Mouse (Mus musculus) hindbrain, embryonic 13.5 days (tissue): ENCODE results near the gene Fes. TPM values are rescaled to one million over a fixed set of nuclear protein-coding genes. Genes with fewer than 3 reads are reported as not detected.

Source experiments
- ATAC-seq: fragments of 200-750 bp; cut with Nextera tagmentation; 2 replicates; pipeline ENCODE4 v1.8.0; 2017; ENCODE audit warnings: moderate TSS enrichment; ENCODE audit not compliant: low FRiP score
- H3K27ac ChIP-seq: fragments of 300-500 bp; sonication (generic); 2 replicates; pipeline ENCODE4 v1.5.1; 2015; ENCODE audit warnings: inconsistent platforms, mild to moderate bottlenecking, moderate library complexity
- H3K27me3 ChIP-seq: fragments of 300-500 bp; sonication (generic); 2 replicates; pipeline ENCODE4 v1.6.1; 2015; ENCODE audit warnings: mild to moderate bottlenecking, inconsistent platforms
- H3K36me3 ChIP-seq: fragments of 300-500 bp; sonication (generic); 2 replicates; pipeline ENCODE4 v1.6.1; 2015; ENCODE audit warnings: mild to moderate bottlenecking, inconsistent platforms
- H3K4me1 ChIP-seq: fragments of 300-500 bp; sonication (generic); replicated peaks from 2 replicates; pipeline ENCODE4 v1.6.1; 2015; ENCODE audit warnings: inconsistent platforms
- H3K4me2 ChIP-seq: fragments of 300-500 bp; sonication (generic); 2 replicates; pipeline ENCODE4 v1.6.1; 2015; ENCODE audit warnings: inconsistent platforms, mild to moderate bottlenecking, moderate library complexity
- H3K4me3 ChIP-seq: fragments of 300-500 bp; sonication (generic); 2 replicates; pipeline ENCODE4 v1.5.1; 2015; ENCODE audit warnings: mild to moderate bottlenecking, inconsistent platforms
- H3K9ac ChIP-seq: fragments of 300-500 bp; sonication (generic); 2 replicates; pipeline ENCODE4 v1.6.1; 2015; ENCODE audit warnings: mild to moderate bottlenecking, inconsistent platforms
- H3K9me3 ChIP-seq: fragments of 300-500 bp; sonication (generic); 2 replicates; pipeline ENCODE4 v1.6.1; 2016; ENCODE audit warnings: inconsistent platforms
- WGBS: fragments of 180-500 bp; shearing (Covaris S2); methylation state at CpG from one replicate; pipeline ENCODE4 v1.1.7; 2015; 5-methylcytosine and 5-hydroxymethylcytosine counted together
- polyA plus RNA-seq: library from polyadenylated mRNA; unstranded; fragments of >200 nt; fragmentation: Nextera tagmentation; extraction: Ambion mirVana; gene quantifications from 2 replicates; pipeline ENCODE4 v1.2.1, GENCODE M21; 2015

The Fes gene
- polyA plus RNA-seq, 1 experiment from 2014 or later, result 6.1 TPM

DNA sequence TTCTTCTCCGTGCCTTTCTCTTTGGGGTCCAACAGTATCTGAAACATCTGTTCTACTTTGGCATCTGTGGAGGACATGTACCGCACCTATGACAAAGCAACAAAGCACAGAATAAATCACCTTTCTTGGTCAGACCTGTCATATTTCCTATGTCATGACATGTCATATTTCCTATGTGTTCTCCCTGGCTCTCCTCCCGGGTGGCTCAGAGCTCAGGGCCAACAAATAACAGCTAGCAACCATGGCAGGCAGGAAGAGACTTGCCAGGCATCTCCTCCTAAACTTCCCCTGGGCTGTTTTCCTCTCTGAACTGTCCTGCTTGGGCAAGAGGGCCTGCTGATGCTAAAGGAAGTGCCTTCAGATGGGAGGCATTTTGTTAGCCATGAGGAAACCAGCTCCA, 50.8 kb downstream of the Fes start:
- no peak for ATAC-seq
- Histone ChIP-seq H3K9ac (0 out of 2 replicates have a peak overlapping the region, but pooled peaks have one; percentile 8), H3K27ac (no peak overlapping the region), H3K36me3 (peaks cover 60% of the 10 kb centered on the region), H3K4me3 (no peak overlapping the region), H3K9me3 (no peaks in the 10 kb centered on the region), H3K27me3 (no peaks in the 10 kb centered on the region), H3K4me2 (no peak overlapping the region), H3K4me1 (peaks cover 57% of the 10 kb centered on the region)
- WGBS, result 96% methylated on average over 3 of the region's 3 CpGs

- ATAC-seq, result no peak
- H3K9ac ChIP-seq, result no peak overlapping the region
Observed at GRCm38 (mm10) chr7:80334848-80335247, 52.9 kb downstream of the Fes start.

DNA sequence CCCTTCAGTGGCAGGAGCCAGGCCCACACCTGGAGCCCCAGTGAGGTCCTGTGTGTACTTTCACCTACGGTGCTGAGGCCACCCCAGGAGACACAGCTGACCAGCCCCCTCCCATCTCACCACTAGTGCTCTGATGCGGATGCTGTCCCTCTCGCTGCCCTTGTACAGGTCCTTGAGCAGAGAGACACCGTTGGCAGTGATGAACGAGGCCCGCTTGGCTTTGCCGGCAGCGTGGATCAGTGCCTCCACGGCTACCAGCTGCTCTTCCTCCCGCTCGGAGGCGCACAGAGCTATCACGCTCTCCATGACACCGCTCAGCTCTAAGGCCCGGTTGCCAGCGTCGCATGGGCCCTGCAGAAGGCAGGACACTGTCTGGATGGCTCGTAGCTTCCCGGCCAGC, 56.3 kb downstream of the Fes start:
- Histone ChIP-seq H3K4me1 (peaks cover 12% of the 10 kb centered on the region), H3K27ac (no peak overlapping the region), H3K4me2 (no peak overlapping the region), H3K4me3 (no peak overlapping the region), H3K36me3 (peaks cover 100% of the 10 kb centered on the region), H3K9ac (no peak overlapping the region), H3K27me3 (no peaks in the 10 kb centered on the region), H3K9me3 (no peaks in the 10 kb centered on the region)
- no peak for ATAC-seq
- WGBS, result 87% methylated on average over 19 of the region's 19 CpGs

More at GRCm38 (mm10) chr7:80334848-80335247, 52.9 kb downstream of the Fes start:
- Histone ChIP-seq H3K9me3 (no peaks in the 10 kb centered on the region), H3K4me2 (no peak overlapping the region), H3K4me1 (peaks cover 40% of the 10 kb centered on the region), H3K36me3 (peaks cover 80% of the 10 kb centered on the region), H3K27me3 (no peaks in the 10 kb centered on the region), H3K27ac (no peak overlapping the region), H3K4me3 (no peak overlapping the region)
- WGBS, result 98% methylated on average over 4 of the region's 4 CpGs

- Histone ChIP-seq H3K9ac (no peak overlapping the region), H3K27me3 (no peaks in the 10 kb centered on the region), H3K4me2 (no peak overlapping the region), H3K4me1 (peaks cover 3% of the 10 kb centered on the region; the same call in 1 of the 2 replicates), H3K36me3 (peaks cover 100% of the 10 kb centered on the region), H3K9me3 (no peaks in the 10 kb centered on the region), H3K27ac (no peak overlapping the region), H3K4me3 (no peak overlapping the region)
- no peak for ATAC-seq
- WGBS, result 86% methylated on average over 8 of the region's 8 CpGs
Observed at GRCm38 (mm10) chr7:80330278-80330677, 57.5 kb downstream of the Fes start.

Other genes starting within 250 kb of the Fes start
- gene Sema4b, start 201.1 kb downstream of the Fes start, polyA plus RNA-seq, result 23.9 and 26.5 TPM in 2 replicates
- 35.0 and 38.1 TPM in 2 replicates for gene Cib1, start 155.1 kb downstream of the Fes start, polyA plus RNA-seq
- 4.1 and 5.3 TPM in 2 replicates for gene Gdpgp1, start 155.1 kb downstream of the Fes start, polyA plus RNA-seq
- 1.7 and 2.1 TPM in 2 replicates for gene Ttll13, start 141.6 kb downstream of the Fes start, polyA plus RNA-seq
- 60.3 and 62.3 TPM in 2 replicates for gene Ngrn, start 126.7 kb downstream of the Fes start, polyA plus RNA-seq
- gene Vps33b, start 118.3 kb downstream of the Fes start, polyA plus RNA-seq, result 21.8 and 23.4 TPM in 2 replicates
- 43.5 and 46.8 TPM in 2 replicates for gene Prc1, start 93.5 kb downstream of the Fes start, polyA plus RNA-seq
- gene Rccd1, start 63.5 kb downstream of the Fes start, polyA plus RNA-seq, result 14.5 and 16.1 TPM in 2 replicates
- gene Unc45a, start 46.9 kb downstream of the Fes start, polyA plus RNA-seq, result 55.5 and 61.5 TPM in 2 replicates
- 19.6 and 21.4 TPM in 2 replicates for gene Hddc3, start 44.8 kb downstream of the Fes start, polyA plus RNA-seq
- 20.8 and 23.4 TPM in 2 replicates for gene Man2a2, start 16.6 kb downstream of the Fes start, polyA plus RNA-seq
- gene Furin, start 17.5 kb upstream of the Fes start, polyA plus RNA-seq, result 4.0 and 4.7 TPM in 2 replicates
- gene Blm, start 147.2 kb upstream of the Fes start, polyA plus RNA-seq, result 11.3 and 13.5 TPM in 2 replicates